Mouse (Mus musculus): Measurements from ENCODE around the gene Nbeal2. TPM values are rescaled to one million over a fixed set of nuclear protein-coding genes. Genes with fewer than 3 reads are reported as not detected.
A peak's percentile ranks its signal among the peaks of the same experiment; 100 is the strongest.

Nbeal2 gene
- total and polyA plus RNA-seq, 2 experiments from 2014 or later = 2.0 to 17.6 TPM

DNA sequence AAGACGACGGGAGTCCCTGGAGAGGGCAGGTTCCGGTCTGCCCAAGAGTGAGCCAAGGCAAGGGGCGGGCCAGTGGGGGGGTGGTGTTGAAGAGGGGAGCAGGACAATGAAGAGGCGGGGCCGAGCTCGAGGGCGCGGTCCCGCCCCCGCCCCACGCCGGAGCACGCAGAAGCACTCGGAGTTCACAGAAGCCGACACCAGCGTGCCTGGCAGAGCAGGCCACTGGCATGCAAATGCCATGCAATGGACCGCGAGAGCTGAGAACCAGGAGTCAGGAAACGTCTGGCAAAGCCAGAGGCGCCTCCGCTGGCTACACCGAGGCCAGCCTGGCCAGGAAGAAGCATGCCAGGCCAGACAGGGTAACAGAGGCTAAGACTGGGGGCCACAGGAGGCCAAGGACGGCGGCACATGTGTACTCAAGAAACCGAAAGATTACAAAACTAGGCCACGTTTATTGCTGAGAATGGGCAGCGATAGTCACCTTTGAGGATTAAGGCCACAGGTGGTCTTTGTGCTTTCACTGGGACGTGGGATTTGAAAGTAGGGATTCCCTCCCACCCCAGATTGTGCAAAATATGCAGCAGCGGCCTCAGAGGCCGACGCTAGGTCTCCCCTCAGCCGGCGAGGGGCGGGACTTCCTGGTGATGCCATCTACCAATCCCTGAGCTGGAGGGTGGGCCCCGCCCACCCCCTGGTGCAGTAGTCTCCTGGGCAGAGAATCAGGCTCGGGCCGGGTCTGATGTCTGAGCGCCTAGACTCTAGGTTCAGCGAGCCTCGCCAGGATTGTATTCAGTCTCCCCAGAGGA is 29.4 kb downstream of the Nbeal2 start, which contains the start of gene Nradd:
TSS of gene Nradd (minus strand) at position 92 of the 806 bp plus-strand sequence.
- DNase-seq (peak; percentile 93), ATAC-seq (peak; percentile 97)
- Histone ChIP-seq H3K27ac (ENCODE audit: low read depth, low read length) (peak within 1 kb of the TSS; percentile 81), H3K27me3 (ENCODE audit: insufficient read depth, low read length) (no peaks in the 10 kb centered on the region), H3K36me3 (ENCODE audit: insufficient read depth) (peaks cover 24% of the 10 kb centered on the region), H3K4me2 (ENCODE audit: low read depth) (peak within 1 kb of the TSS; percentile 96), H3K9me3 (ENCODE audit: low read length) (no peaks in the 10 kb centered on the region), H3K9ac (peak within 1 kb of the TSS; percentile 66), H3K4me1 (ENCODE audit: insufficient read depth) (peaks cover 4% of the 10 kb centered on the region), H3K4me3 (ENCODE audit: low read depth, low read length) (peak within 1 kb of the TSS; percentile 48)
- 1% methylated on average over 41 of the region's 41 CpGs for WGBS
- no peak for TF ChIP-seq CTCF (IDR thresholded peaks at IDR 0.05; ENCODE audit: low read depth)

DNA sequence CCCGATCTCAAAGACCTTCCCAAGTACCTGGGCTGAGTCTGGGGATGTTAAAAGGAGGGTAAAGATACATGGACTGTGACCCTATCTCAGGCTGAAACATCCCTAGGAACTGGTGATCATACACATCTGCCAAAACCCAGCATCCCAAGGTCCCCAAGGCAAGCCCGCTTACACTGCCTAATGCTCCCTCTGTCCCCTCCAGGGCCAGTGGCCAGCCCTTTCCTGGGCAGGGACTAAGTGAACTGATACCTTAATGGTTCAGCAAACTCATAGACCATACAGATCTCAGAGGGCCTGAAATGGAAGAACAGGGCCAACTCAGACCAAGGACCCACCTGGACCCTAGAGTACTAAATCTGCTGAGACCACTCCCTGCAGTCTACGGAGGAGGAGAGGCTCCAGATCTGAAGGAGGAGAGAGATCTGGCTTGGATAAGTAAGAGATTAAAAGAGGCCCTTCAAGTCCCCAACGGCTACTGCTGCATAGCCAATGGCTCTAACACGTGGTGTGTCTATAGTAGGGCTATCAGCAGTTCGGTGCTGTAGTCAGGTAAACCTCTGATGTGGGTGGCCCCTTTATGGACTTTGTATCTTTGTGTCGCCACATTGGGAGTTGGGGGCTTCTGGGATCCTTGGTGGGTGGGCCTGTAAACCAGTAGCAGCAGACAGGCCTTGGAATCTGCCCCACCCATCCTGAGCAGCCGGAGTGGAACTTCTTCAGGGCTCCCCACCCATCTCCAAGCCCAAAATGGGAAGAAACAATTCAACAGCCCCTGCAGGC is 30.4 kb downstream of the Nbeal2 start:
- peak overlapping the region; percentile 96 for H3K4me2 ChIP-seq (ENCODE audit: low read depth)
- TF ChIP-seq CTCF (IDR thresholded peaks at IDR 0.05; ENCODE audit: low read depth) = no peak
- ATAC-seq (no peak), DNase-seq (no peak)
- peak overlapping the region; percentile 66 for H3K9ac ChIP-seq
- peaks cover 4% of the 10 kb centered on the region for H3K4me1 ChIP-seq (ENCODE audit: insufficient read depth)
- H3K27ac ChIP-seq (ENCODE audit: low read depth, low read length) = 0 out of 2 replicates have a peak overlapping the region, but pooled peaks have one; percentile 81
- peaks cover 32% of the 10 kb centered on the region for H3K36me3 ChIP-seq (ENCODE audit: insufficient read depth)
- H3K9me3 ChIP-seq (ENCODE audit: low read length) = no peaks in the 10 kb centered on the region
- WGBS = 53% methylated on average over 8 of the region's 8 CpGs
- H3K4me3 ChIP-seq (ENCODE audit: low read depth, low read length) = peak overlapping the region; percentile 48
- H3K27me3 ChIP-seq (ENCODE audit: insufficient read depth, low read length) = no peaks in the 10 kb centered on the region

DNA sequence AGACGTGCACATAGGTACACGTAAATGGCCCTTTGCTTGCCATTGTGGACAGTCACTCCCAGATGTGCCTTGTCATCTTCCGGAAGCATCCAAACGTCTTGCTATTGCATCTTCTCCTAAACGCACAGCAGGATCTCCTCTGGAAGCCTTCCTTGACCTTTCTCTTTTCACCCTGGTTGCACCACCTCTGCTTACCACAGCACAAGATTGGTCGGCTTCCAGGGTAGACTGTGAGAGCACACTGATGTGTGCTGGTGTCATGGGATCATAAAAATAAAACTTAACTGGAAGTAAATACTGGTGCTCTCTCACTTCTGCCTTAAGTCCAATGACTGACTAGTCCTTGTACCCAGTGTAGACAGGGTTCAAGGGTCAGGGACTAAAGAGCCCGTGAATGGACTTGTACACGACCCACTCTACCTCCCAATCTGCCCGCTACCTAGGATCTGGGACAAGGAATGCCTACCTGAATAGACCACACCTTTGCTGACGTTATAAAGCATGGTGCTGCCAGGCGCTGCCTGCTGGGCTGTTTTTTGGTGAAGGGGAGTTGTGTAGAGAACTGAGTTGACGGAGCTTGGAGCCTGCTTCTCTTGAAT is 31.2 kb downstream of the Nbeal2 start:
- Histone ChIP-seq H3K9ac (no peak overlapping the region), H3K4me1 (ENCODE audit: insufficient read depth) (peaks cover 4% of the 10 kb centered on the region), H3K27me3 (ENCODE audit: insufficient read depth, low read length) (no peaks in the 10 kb centered on the region), H3K27ac (ENCODE audit: low read depth, low read length) (no peak overlapping the region), H3K4me2 (ENCODE audit: low read depth) (no peak overlapping the region), H3K4me3 (ENCODE audit: low read depth, low read length) (no peak overlapping the region), H3K9me3 (ENCODE audit: low read length) (no peaks in the 10 kb centered on the region), H3K36me3 (ENCODE audit: insufficient read depth) (peaks cover 36% of the 10 kb centered on the region)
- DNase-seq (no peak), ATAC-seq (no peak)
- WGBS = 83% methylated on average over 12 of the region's 12 CpGs
- TF ChIP-seq CTCF (IDR thresholded peaks at IDR 0.05; ENCODE audit: low read depth) = no peak

DNA sequence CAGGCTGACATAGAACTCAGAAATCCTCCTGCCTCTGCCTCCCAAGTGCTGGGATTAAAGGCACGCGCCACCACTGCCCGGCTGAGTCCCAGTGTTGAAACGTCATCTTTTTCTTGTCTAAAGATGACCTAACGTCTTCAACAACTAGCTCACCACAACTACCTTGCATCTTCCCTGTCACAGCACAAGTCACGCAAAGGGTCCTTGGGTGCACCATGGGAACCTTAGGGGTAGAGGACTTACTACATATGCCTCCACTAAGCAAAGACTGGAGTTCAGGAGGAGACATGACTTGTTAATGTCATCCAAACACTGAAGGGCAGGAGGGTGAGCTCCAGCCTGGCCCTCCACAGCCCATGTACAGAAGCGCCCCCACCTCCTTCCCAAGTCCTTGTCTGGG is 33.3 kb downstream of the Nbeal2 start:
- H3K9me3 ChIP-seq (ENCODE audit: low read length) = no peaks in the 10 kb centered on the region
- H3K9ac ChIP-seq = no peak overlapping the region
- no peaks in the 10 kb centered on the region for H3K27me3 ChIP-seq (ENCODE audit: insufficient read depth, low read length)
- 95% methylated on average over 7 of the region's 7 CpGs for WGBS
- no peak for TF ChIP-seq CTCF (IDR thresholded peaks at IDR 0.05; ENCODE audit: low read depth)
- no peak for DNase-seq
- H3K4me1 ChIP-seq (ENCODE audit: insufficient read depth) = peaks cover 4% of the 10 kb centered on the region
- H3K4me2 ChIP-seq (ENCODE audit: low read depth) = no peak overlapping the region
- no peak overlapping the region for H3K27ac ChIP-seq (ENCODE audit: low read depth, low read length)
- no peak for ATAC-seq
- H3K4me3 ChIP-seq (ENCODE audit: low read depth, low read length) = no peak overlapping the region
- peaks cover 46% of the 10 kb centered on the region for H3K36me3 ChIP-seq (ENCODE audit: insufficient read depth)

DNA sequence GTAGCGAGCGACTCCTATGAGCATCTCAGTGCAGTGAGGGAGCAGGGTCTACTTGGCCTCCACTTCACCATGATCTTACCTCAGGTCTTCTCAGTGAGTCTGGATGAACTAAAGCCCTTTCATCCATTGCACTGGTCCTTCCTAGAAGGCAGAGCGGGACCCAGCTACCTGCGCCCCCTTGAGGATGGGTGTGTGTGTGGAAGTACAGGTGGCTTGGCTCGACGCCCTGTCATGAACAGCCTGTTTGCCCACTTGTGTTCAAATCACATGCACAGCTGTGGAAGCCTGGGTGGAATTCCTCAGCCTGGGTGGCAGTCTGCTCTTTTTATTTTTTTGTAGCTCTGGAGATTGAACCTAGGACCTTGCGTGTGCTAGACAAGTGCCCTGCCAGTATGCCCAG is 33.8 kb downstream of the Nbeal2 start:
- TF ChIP-seq CTCF (IDR thresholded peaks at IDR 0.05; ENCODE audit: low read depth) = peak; percentile 34
- WGBS = 82% methylated on average over 7 of the region's 7 CpGs
- H3K9me3 ChIP-seq (ENCODE audit: low read length) = no peaks in the 10 kb centered on the region
- H3K4me1 ChIP-seq (ENCODE audit: insufficient read depth) = peaks cover 2% of the 10 kb centered on the region
- no peak overlapping the region for H3K4me2 ChIP-seq (ENCODE audit: low read depth)
- H3K9ac ChIP-seq = no peak overlapping the region
- H3K27ac ChIP-seq (ENCODE audit: low read depth, low read length) = no peak overlapping the region
- H3K36me3 ChIP-seq (ENCODE audit: insufficient read depth) = peaks cover 51% of the 10 kb centered on the region
- H3K4me3 ChIP-seq (ENCODE audit: low read depth, low read length) = no peak overlapping the region
- no peak for DNase-seq
- no peak for ATAC-seq
- H3K27me3 ChIP-seq (ENCODE audit: insufficient read depth, low read length) = no peaks in the 10 kb centered on the region

DNA sequence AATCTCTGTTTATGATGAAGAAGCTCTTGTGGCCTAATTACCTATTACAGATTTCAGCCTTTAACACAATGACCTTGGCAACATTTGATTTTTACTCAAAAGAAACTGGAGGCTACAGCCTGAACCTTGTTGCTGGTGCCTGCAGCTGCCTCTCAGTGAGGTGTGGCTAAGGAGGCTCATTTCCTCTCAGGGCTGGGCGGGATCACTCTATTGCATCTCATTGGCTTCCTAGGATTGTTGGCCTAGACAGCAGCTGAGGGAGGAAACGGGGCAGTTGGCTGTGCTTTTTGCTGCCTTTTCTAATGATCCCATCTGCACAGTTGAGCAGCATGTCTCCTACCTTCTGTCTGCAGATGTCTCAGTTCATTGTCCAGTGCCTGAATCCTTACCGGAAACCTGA is 36.9 kb downstream of the Nbeal2 start:
- ATAC-seq (no peak), DNase-seq (no peak)
- TF ChIP-seq CTCF (IDR thresholded peaks at IDR 0.05; ENCODE audit: low read depth) = no peak
- H3K4me2 ChIP-seq (ENCODE audit: low read depth) = no peak overlapping the region
- WGBS = 73% methylated on average over 3 of the region's 3 CpGs
- H3K27ac ChIP-seq (ENCODE audit: low read depth, low read length) = no peak overlapping the region
- no peak overlapping the region for H3K9ac ChIP-seq
- no peaks in the 10 kb centered on the region for H3K4me1 ChIP-seq (ENCODE audit: insufficient read depth)
- peaks cover 54% of the 10 kb centered on the region for H3K36me3 ChIP-seq (ENCODE audit: insufficient read depth)
- no peak overlapping the region for H3K4me3 ChIP-seq (ENCODE audit: low read depth, low read length)
- no peaks in the 10 kb centered on the region for H3K27me3 ChIP-seq (ENCODE audit: insufficient read depth, low read length)
- H3K9me3 ChIP-seq (ENCODE audit: low read length) = no peaks in the 10 kb centered on the region

Data from forebrain, postnatal 0 days (tissue).